Mouse (Mus musculus) adrenal gland, postnatal 4 days (tissue): ENCODE data around the gene Scgb2b12. TPM values are rescaled to one million over a fixed set of nuclear protein-coding genes. Genes with fewer than 3 reads are reported as not detected.
"Not testable (repeated sequence)": the region's sequence is repeated elsewhere in the genome, so short reads cannot be mapped to it uniquely, and the experiment has no call there.

ENCODE experiments used
- DNase-seq, 2 experiments: peaks; one replicate each; pipeline ENCODE4 v3.0.0; 2021 to 2022; ENCODE audit warnings: low spot score in 2 of 2, mixed read lengths in 2 of 2
- long read RNA-seq, 2 experiments: library from polyadenylated mRNA; stranded (forward); transcript quantifications; one replicate each; pipeline ENCODE4 v2.0.0; 2021
- total RNA-seq, 2 experiments: library from RNA; stranded (reverse); gene quantifications; 2 replicates each; pipeline ENCODE4 v1.2.3; 2021

The Scgb2b12 gene
- not detected for total RNA-seq
- long read RNA-seq, experiment 1 = 0 reads
- long read RNA-seq, experiment 2 = 0 reads

- DNase-seq = not testable (repeated sequence)
Observed at GRCm38 (mm10) chr7:32327145-32327544, at the start of gene Scgb2b12. Scgb2b12 (minus strand) TSS chr7:32327245.

GRCm38 (mm10) chr7:32333882-32334281 is 6.8 kb upstream of the Scgb2b12 start, which contains the start of gene Scgb1b12:
Scgb1b12 (plus strand) TSS chr7:32334182.
- DNase-seq = not testable (repeated sequence)

Other genes starting within 250 kb of the Scgb2b12 start
- gene Scgb1b10, start 226.4 kb downstream of the Scgb2b12 start, total RNA-seq = not detected
- not detected for gene Scgb2b11, start 116.1 kb downstream of the Scgb2b12 start, total RNA-seq
- not detected for gene Scgb1b11, start 104.4 kb downstream of the Scgb2b12 start, total RNA-seq
- not detected for gene Scgb1b12, start 6.9 kb upstream of the Scgb2b12 start, total RNA-seq
- gene Scgb1b29, start 114.3 kb upstream of the Scgb2b12 start, total RNA-seq = not detected